8 mouse cellular contexts compared by ENCODE assay signal in the genomic region with DNA sequence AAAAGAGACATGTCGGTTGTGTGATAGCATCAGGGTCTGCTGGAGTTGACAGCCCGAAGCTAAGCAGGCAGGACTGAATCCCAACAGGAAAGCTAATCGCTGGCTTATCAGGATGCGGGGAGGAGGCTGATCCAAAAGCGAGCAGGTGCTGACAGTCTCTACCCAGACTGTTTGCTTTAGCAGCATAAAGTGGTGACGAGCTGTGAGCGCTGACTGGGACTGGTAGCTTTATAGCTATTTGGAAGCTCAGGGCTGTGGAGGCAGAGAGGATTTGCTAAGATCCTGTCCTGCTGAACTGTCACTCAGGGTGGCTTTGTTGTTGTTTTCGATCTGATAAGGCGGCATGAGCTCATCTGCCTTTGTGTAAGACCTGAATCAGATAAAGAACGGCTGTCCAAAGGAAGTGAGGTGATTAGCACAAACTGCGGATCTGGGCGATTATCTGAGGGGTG.
DNase-seq lines count a peak whose midpoint lies in the region; ATAC-seq lines count a peak whose summit lies in the region.

No protein-coding gene starts in this region.

- peak; percentile 22 for DNase-seq in CD4-positive helper T cell, adult 2 months (ENCODE audit: low read depth, low spot score)
- DNase-seq in adrenal gland, postnatal 14 days = peak; percentile 13
- peak; percentile 24 for DNase-seq in forebrain, embryonic 10.5 days (ENCODE audit: extremely low spot score, low spot score)
- DNase-seq in hindbrain, embryonic 10.5 days (ENCODE audit: low spot score) = peak; percentile 26
- peak; percentile 31 for DNase-seq in limb, embryonic 11.5 days (ENCODE audit: low spot score)
- no peak for DNase-seq in thymus, adult 18-20 months

- H3K4me3 ChIP-seq in forebrain, embryonic 10.5 days = peak overlapping the region; percentile 39
- H3K4me3 ChIP-seq in hindbrain, embryonic 10.5 days = peak overlapping the region; percentile 40
- no peak overlapping the region for H3K4me3 ChIP-seq in limb, embryonic 11.5 days (ENCODE audit: low read depth, low read length)
- peak overlapping the region; percentile 26 for H3K4me3 ChIP-seq in midbrain, embryonic 13.5 days (replicated peaks)
- no peak overlapping the region for H3K4me3 ChIP-seq in stomach, embryonic 15.5 days (replicated peaks)

- no peak for ATAC-seq in limb, embryonic 11.5 days (ENCODE audit: insufficient number of reproducible peaks, low FRiP score, low TSS enrichment, low read depth)
- peak; percentile 85 for ATAC-seq in midbrain, embryonic 13.5 days
- no peak for ATAC-seq in stomach, embryonic 15.5 days (ENCODE audit: insufficient read depth, low FRiP score, low read depth)

- H3K4me2 ChIP-seq in limb, embryonic 11.5 days (ENCODE audit: low read depth, severe bottlenecking) = no peak overlapping the region
- H3K4me2 ChIP-seq in midbrain, embryonic 13.5 days (replicated peaks) = peak overlapping the region; percentile 52
- peak overlapping the region; percentile 41 for H3K4me2 ChIP-seq in stomach, embryonic 15.5 days

- H3K9me3 ChIP-seq in forebrain, embryonic 10.5 days = no peaks in the 10 kb centered on the region
- H3K9me3 ChIP-seq in hindbrain, embryonic 10.5 days = no peaks in the 10 kb centered on the region
- no peaks in the 10 kb centered on the region for H3K9me3 ChIP-seq in limb, embryonic 11.5 days (ENCODE audit: control insufficient read depth, low read length)
- no peaks in the 10 kb centered on the region for H3K9me3 ChIP-seq in midbrain, embryonic 13.5 days
- H3K9me3 ChIP-seq in stomach, embryonic 15.5 days = no peaks in the 10 kb centered on the region

- no peaks in the 10 kb centered on the region for H3K27me3 ChIP-seq in forebrain, embryonic 10.5 days (ENCODE audit: poor library complexity, severe bottlenecking)
- H3K27me3 ChIP-seq in hindbrain, embryonic 10.5 days (ENCODE audit: insufficient read depth, poor library complexity, severe bottlenecking) = no peaks in the 10 kb centered on the region
- H3K27me3 ChIP-seq in limb, embryonic 11.5 days (ENCODE audit: control insufficient read depth, insufficient read depth, low read length) = no peaks in the 10 kb centered on the region
- H3K27me3 ChIP-seq in midbrain, embryonic 13.5 days = no peaks in the 10 kb centered on the region
- no peaks in the 10 kb centered on the region for H3K27me3 ChIP-seq in stomach, embryonic 15.5 days (replicated peaks)

- H3K4me1 ChIP-seq in forebrain, embryonic 10.5 days = peaks cover 19% of the 10 kb centered on the region
- H3K4me1 ChIP-seq in hindbrain, embryonic 10.5 days (replicated peaks) = peaks cover 14% of the 10 kb centered on the region
- H3K4me1 ChIP-seq in limb, embryonic 11.5 days (ENCODE audit: control insufficient read depth, insufficient read depth, low read length) = no peaks in the 10 kb centered on the region
- H3K4me1 ChIP-seq in midbrain, embryonic 13.5 days (replicated peaks) = peaks cover 27% of the 10 kb centered on the region
- H3K4me1 ChIP-seq in stomach, embryonic 15.5 days = 0 out of 2 replicates have a peak, but pooled peaks cover 6% of the 10 kb centered on the region

- peak overlapping the region; percentile 68 for H3K27ac ChIP-seq in forebrain, embryonic 10.5 days
- peak overlapping the region; percentile 78 for H3K27ac ChIP-seq in hindbrain, embryonic 10.5 days
- no peak overlapping the region for H3K27ac ChIP-seq in limb, embryonic 11.5 days (replicated peaks; ENCODE audit: low read depth, low read length)
- H3K27ac ChIP-seq in midbrain, embryonic 13.5 days = peak overlapping the region; percentile 83
- peak overlapping the region; percentile 3; the same call in 1 of the 2 replicates for H3K27ac ChIP-seq in stomach, embryonic 15.5 days

- H3K9ac ChIP-seq in limb, embryonic 11.5 days (ENCODE audit: low read length) = no peak overlapping the region
- H3K9ac ChIP-seq in midbrain, embryonic 13.5 days (replicated peaks) = peak overlapping the region; percentile 63
- H3K9ac ChIP-seq in stomach, embryonic 15.5 days = no peak overlapping the region

- 4% methylated on average over 12 of the region's 12 CpGs for WGBS in forebrain, embryonic 10.5 days
- WGBS in hindbrain, embryonic 10.5 days = 10% methylated on average over 12 of the region's 12 CpGs
- 9% methylated on average over 12 of the region's 12 CpGs for WGBS in limb, embryonic 11.5 days
- WGBS in midbrain, embryonic 13.5 days = 2% methylated on average over 12 of the region's 12 CpGs
- 6% methylated on average over 12 of the region's 12 CpGs for WGBS in stomach, embryonic 15.5 days

- no peaks in the 10 kb centered on the region for H3K36me3 ChIP-seq in forebrain, embryonic 10.5 days (replicated peaks)
- no peaks in the 10 kb centered on the region for H3K36me3 ChIP-seq in hindbrain, embryonic 10.5 days
- no peaks in the 10 kb centered on the region for H3K36me3 ChIP-seq in limb, embryonic 11.5 days (ENCODE audit: control insufficient read depth, insufficient read depth, low read length)
- no peaks in the 10 kb centered on the region for H3K36me3 ChIP-seq in midbrain, embryonic 13.5 days
- H3K36me3 ChIP-seq in stomach, embryonic 15.5 days = no peaks in the 10 kb centered on the region

Comparison
In these comparisons a context has a peak if more than half of its experiments do, and no peak if none do; other contexts are left out.
1. DNase-seq: peak in CD4-positive helper T cell, adult 2 months (single experiment), adrenal gland, postnatal 14 days (single experiment), forebrain, embryonic 10.5 days (single experiment), hindbrain, embryonic 10.5 days (single experiment) and limb, embryonic 11.5 days (single experiment); none in thymus, adult 18-20 months (0 of 2).
2. H3K4me3 ChIP-seq: peak in forebrain, embryonic 10.5 days (single experiment), hindbrain, embryonic 10.5 days (single experiment) and midbrain, embryonic 13.5 days (single experiment); none in limb, embryonic 11.5 days (single experiment) and stomach, embryonic 15.5 days (single experiment).